ENCODE assay signal across 8 mouse cellular contexts in genomic region chr13:91723108-91723735, GRCm38 (mm10). TPM values are rescaled to one million over a fixed set of nuclear protein-coding genes. Genes with fewer than 3 reads are reported as not detected.
DNase-seq lines count a peak whose midpoint lies in the region; ATAC-seq and TF ChIP-seq lines count a peak whose summit lies in the region.

No protein-coding gene starts in this region.

- no peak overlapping the region for H3K4me2 ChIP-seq in limb, embryonic 11.5 days (ENCODE audit: low read depth, severe bottlenecking)
- H3K4me2 ChIP-seq in hindbrain, embryonic 15.5 days, result no peak overlapping the region
- H3K4me2 ChIP-seq in midbrain, embryonic 14.5 days (ENCODE audit: low read length), result no peak overlapping the region

- H3K36me3 ChIP-seq in limb, embryonic 11.5 days (ENCODE audit: control insufficient read depth, insufficient read depth, low read length), result no peaks in the 10 kb centered on the region
- H3K36me3 ChIP-seq in limb, embryonic 10.5 days, result no peaks in the 10 kb centered on the region
- H3K36me3 ChIP-seq in hindbrain, embryonic 15.5 days, result no peaks in the 10 kb centered on the region
- no peaks in the 10 kb centered on the region for H3K36me3 ChIP-seq in midbrain, embryonic 14.5 days (ENCODE audit: control insufficient read depth, insufficient read depth, low read length)

- peak; percentile 39 for ATAC-seq in limb, embryonic 11.5 days (ENCODE audit: insufficient number of reproducible peaks, low FRiP score, low TSS enrichment, low read depth)
- ATAC-seq in hindbrain, embryonic 15.5 days (ENCODE audit: low FRiP score, low read depth), result peak; percentile 71
- ATAC-seq in midbrain, embryonic 14.5 days (ENCODE audit: low FRiP score, low TSS enrichment), result peak; percentile 71; the same call in 1 of the 2 replicates

- no peak overlapping the region for H3K27ac ChIP-seq in limb, embryonic 11.5 days (replicated peaks; ENCODE audit: low read depth, low read length)
- H3K27ac ChIP-seq in limb, embryonic 10.5 days, result no peak overlapping the region
- no peak overlapping the region for H3K27ac ChIP-seq in bone marrow, adult 2 months (ENCODE audit: control insufficient read depth, insufficient read depth, low read depth, low read length, poor library complexity)
- no peak overlapping the region for H3K27ac ChIP-seq in hindbrain, embryonic 15.5 days (replicated peaks)
- H3K27ac ChIP-seq in midbrain, embryonic 14.5 days (replicated peaks; ENCODE audit: low read depth, low read length), result no peak overlapping the region

- H3K4me3 ChIP-seq in limb, embryonic 11.5 days (ENCODE audit: low read depth, low read length), result no peak overlapping the region
- H3K4me3 ChIP-seq in limb, embryonic 10.5 days, result no peak overlapping the region
- H3K4me3 ChIP-seq in bone marrow, adult 2 months (replicated peaks; ENCODE audit: control insufficient read depth, low read depth, low read length), result no peak overlapping the region
- H3K4me3 ChIP-seq in hindbrain, embryonic 15.5 days, result no peak overlapping the region
- H3K4me3 ChIP-seq in midbrain, embryonic 14.5 days (replicated peaks; ENCODE audit: low read depth, low read length), result no peak overlapping the region

- H3K9ac ChIP-seq in limb, embryonic 11.5 days (ENCODE audit: low read length), result no peak overlapping the region
- no peak overlapping the region for H3K9ac ChIP-seq in hindbrain, embryonic 15.5 days
- H3K9ac ChIP-seq in midbrain, embryonic 14.5 days (replicated peaks; ENCODE audit: low read length), result no peak overlapping the region

- TF ChIP-seq POLR2A in bone marrow, adult 2 months (IDR thresholded peaks at IDR 0.05; ENCODE audit: borderline replicate concordance, control insufficient read depth, low read depth, low read length), result no peak

- DNase-seq in limb, embryonic 11.5 days (ENCODE audit: low spot score), result no peak
- DNase-seq in limb, embryonic 10.5 days (ENCODE audit: low spot score), result no peak
- DNase-seq in midbrain, embryonic 14.5 days, result peak; percentile 29
- no peak for DNase-seq in left cerebral cortex, postnatal 36 days (ENCODE audit: low spot score in 2 of 2)
- DNase-seq in c-Kit-positive CD71-positive TER-119-positive erythroid progenitor cells, embryonic 14.5 days (ENCODE audit: low spot score), result no peak
- DNase-seq in right cerebral cortex, postnatal 4 days, result no peak

- H3K4me1 ChIP-seq in limb, embryonic 11.5 days (ENCODE audit: control insufficient read depth, insufficient read depth, low read length), result no peaks in the 10 kb centered on the region
- H3K4me1 ChIP-seq in limb, embryonic 10.5 days, result no peaks in the 10 kb centered on the region
- no peaks in the 10 kb centered on the region for H3K4me1 ChIP-seq in bone marrow, adult 2 months (ENCODE audit: control insufficient read depth, insufficient read depth, low read length)
- H3K4me1 ChIP-seq in hindbrain, embryonic 15.5 days (replicated peaks), result no peaks in the 10 kb centered on the region
- H3K4me1 ChIP-seq in midbrain, embryonic 14.5 days (ENCODE audit: control insufficient read depth, insufficient read depth, low read length), result no peaks in the 10 kb centered on the region

- peak; percentile 31; the same call in 1 of the 2 replicates for TF ChIP-seq CTCF in bone marrow, adult 2 months (IDR thresholded peaks at IDR 0.05; ENCODE audit: control insufficient read depth, insufficient read depth, low read length)

- intact Hi-C loops in left cerebral cortex, postnatal 36 days (cut with DNase I), result no loop called here

- WGBS in limb, embryonic 11.5 days, result 67% methylated on average over 8 of the region's 8 CpGs
- 66% methylated on average over 8 of the region's 8 CpGs for WGBS in limb, embryonic 10.5 days
- 62% methylated on average over 8 of the region's 8 CpGs for WGBS in bone marrow, adult 2 months
- WGBS in hindbrain, embryonic 15.5 days, result 74% methylated on average over 8 of the region's 8 CpGs
- WGBS in midbrain, embryonic 14.5 days, result 67% methylated on average over 8 of the region's 8 CpGs

- H3K9me3 ChIP-seq in limb, embryonic 11.5 days (ENCODE audit: control insufficient read depth, low read length), result no peaks in the 10 kb centered on the region
- H3K9me3 ChIP-seq in limb, embryonic 10.5 days (replicated peaks), result no peaks in the 10 kb centered on the region
- no peaks in the 10 kb centered on the region for H3K9me3 ChIP-seq in hindbrain, embryonic 15.5 days
- no peaks in the 10 kb centered on the region for H3K9me3 ChIP-seq in midbrain, embryonic 14.5 days (ENCODE audit: control insufficient read depth, low read length)

- no peaks in the 10 kb centered on the region for H3K27me3 ChIP-seq in limb, embryonic 11.5 days (ENCODE audit: control insufficient read depth, insufficient read depth, low read length)
- H3K27me3 ChIP-seq in limb, embryonic 10.5 days (ENCODE audit: low read depth, poor library complexity, severe bottlenecking), result no peaks in the 10 kb centered on the region
- no peaks in the 10 kb centered on the region for H3K27me3 ChIP-seq in hindbrain, embryonic 15.5 days
- H3K27me3 ChIP-seq in midbrain, embryonic 14.5 days (ENCODE audit: control insufficient read depth, insufficient read depth, low read length), result no peaks in the 10 kb centered on the region

RNA-seq across cellular contexts. Expression of gene Acot12, which starts 18.1 kb away (rescaled TPM):
- polyA plus RNA-seq in limb, embryonic 11.5 days (2014; fragmentation: Nextera tagmentation; extraction: Ambion mirVana), result not detected in 2 replicates
- not detected in 2 replicates for polyA plus RNA-seq in limb, embryonic 10.5 days (2016; fragmentation: Nextera tagmentation; extraction: Ambion mirVana)
- not detected in 2 replicates for polyA plus RNA-seq in bone marrow, adult 2 months (2011; ENCODE audit: insufficient read depth, insufficient read length, low replicate concordance, missing spikeins)
- 0.30 TPM in 1 of 2 replicates, not detected in the other for polyA plus RNA-seq in hindbrain, embryonic 15.5 days (2015; fragmentation: Nextera tagmentation; extraction: Ambion mirVana)
- polyA plus RNA-seq in midbrain, embryonic 14.5 days (2014; fragmentation: Nextera tagmentation; extraction: Ambion mirVana), result not detected in 2 replicates
- under 1 TPM in 1 of 2 experiments, not detected in 1; 0.34 TPM for total RNA-seq in left cerebral cortex, postnatal 36 days (2021)
